Mouse (Mus musculus) megakaryocyte, embryonic 14.5 days (primary cell): Measurements from ENCODE around the gene Bcas3.

Experiments
- FLI1 ChIP-seq: IDR thresholded peaks from 2 replicates; pipeline ENCODE4 v1.6.1; 2012; ENCODE audit warnings: low read length, inconsistent platforms, mixed read lengths
- GATA1 ChIP-seq: IDR thresholded peaks from 3 replicates; pipeline ENCODE4 v1.6.1; 2012; ENCODE audit warnings: mixed read lengths, low read length, inconsistent platforms, borderline replicate concordance

DNA sequence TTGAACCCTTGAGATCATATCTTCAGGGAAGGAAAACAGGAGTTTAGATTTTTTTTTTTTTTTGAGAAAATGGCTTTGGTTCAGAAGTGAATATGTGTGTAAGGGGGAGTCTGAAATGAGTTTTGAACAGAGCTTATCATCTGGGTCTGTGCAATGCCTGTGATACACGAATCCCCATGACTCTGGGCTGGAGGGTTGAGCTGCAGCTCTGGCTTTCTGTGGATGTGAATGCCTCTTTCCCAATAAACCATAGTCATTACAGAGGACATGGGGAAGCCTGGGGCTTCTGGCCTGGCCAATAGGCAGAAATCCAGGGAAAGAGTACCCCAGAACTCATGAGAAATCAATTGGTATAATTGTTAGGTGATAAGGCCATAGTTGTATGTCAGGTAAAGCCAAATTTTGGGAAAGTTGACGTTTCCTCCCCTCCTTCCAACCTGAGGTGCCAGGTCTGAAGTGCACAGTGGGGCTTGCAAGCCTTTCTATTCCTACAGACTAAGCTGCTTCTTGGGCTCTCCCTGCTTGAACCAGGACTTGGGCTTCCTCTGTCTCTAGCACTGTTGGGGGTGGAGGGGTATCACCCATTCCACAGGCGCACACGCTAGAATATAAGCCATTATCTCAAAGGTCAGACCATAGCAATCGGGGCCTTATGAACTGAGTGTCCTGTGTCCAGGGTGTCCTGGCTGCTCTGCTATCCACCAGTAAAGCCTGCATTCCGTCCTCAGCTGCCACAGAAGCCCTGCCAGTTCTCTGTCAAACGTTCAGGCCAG is 486.5 kb downstream of the Bcas3 start:
- TF ChIP-seq GATA1 (no peak), FLI1 (no peak)
